Mouse (Mus musculus) yolk sac, embryonic 10.5 days (tissue): ENCODE data around the gene Hcrt.
A peak's percentile ranks its signal among the peaks of the same experiment; 100 is the strongest.

Experiments
- DNase-seq: peaks from one replicate; pipeline ENCODE4 v3.0.0-alpha.2; 2017; ENCODE audit warnings: low spot score

The Hcrt gene

GRCm38 (mm10) chr11:100711783-100712615 lies 50.7 kb downstream of the Hcrt start, which contains the start of gene Kat2a:
TSS of gene Kat2a (minus strand) at chr11:100712465.
- DNase-seq, result peak; percentile 83
